Mouse (Mus musculus) erythroblast, embryonic 14.5 days (primary cell): ENCODE measurements around the gene Mrpl16.

Experiments
- GATA1 ChIP-seq: IDR thresholded peaks from 2 replicates; pipeline ENCODE4 v1.6.1; 2012; ENCODE audit warnings: low read length, inconsistent platforms, mixed read lengths
- TAL1 ChIP-seq: IDR thresholded peaks from 3 replicates; pipeline ENCODE4 v1.6.1; 2012; ENCODE audit warnings: low read length, inconsistent platforms, mixed read lengths

DNA sequence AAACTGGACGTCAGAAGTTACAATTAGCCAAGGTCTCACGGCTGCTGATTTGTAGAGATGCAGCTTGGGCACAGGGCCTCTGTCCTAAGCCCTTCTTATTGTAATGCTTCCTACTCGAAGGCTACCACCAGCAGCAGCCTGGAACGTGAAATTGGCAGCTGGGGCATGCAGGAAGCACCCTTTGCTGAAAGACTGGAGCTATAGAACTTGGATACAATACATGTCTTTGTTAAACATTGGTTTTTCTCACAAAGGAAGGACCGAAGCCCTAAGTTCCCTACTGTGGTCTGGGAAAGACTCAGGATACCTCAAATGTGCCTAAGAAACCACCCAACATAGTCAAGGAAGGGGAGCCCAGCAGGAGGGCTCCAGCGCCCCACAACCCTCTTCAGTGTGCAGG is 37.6 kb downstream of the Mrpl16 start:
- TF ChIP-seq GATA1 = no peak
- TF ChIP-seq TAL1 = no peak
